Mouse (Mus musculus): ENCODE measurements around the gene Parvb.
"Not testable (repeated sequence)": the region's sequence is repeated elsewhere in the genome, so short reads cannot be mapped to it uniquely, and the experiment has no call there.

The Parvb gene

GRCm38 (mm10) chr15:84258602-84259355 lies 26.9 kb downstream of the Parvb start:
- DNase-seq (ENCODE audit: low spot score): peak; percentile 59

- DNase-seq (ENCODE audit: low spot score): peak; percentile 51
Measured at GRCm38 (mm10) chr15:84260123-84260822, 28.4 kb downstream of the Parvb start.

- no peak for DNase-seq (ENCODE audit: low spot score)
Measured at GRCm38 (mm10) chr15:84262630-84263029, 30.8 kb downstream of the Parvb start.

- DNase-seq (ENCODE audit: low spot score): no peak
Measured at GRCm38 (mm10) chr15:84263573-84263972, 31.7 kb downstream of the Parvb start.

- no peak for DNase-seq (ENCODE audit: low spot score)
Measured at GRCm38 (mm10) chr15:84265141-84265540, 33.3 kb downstream of the Parvb start.

DNA sequence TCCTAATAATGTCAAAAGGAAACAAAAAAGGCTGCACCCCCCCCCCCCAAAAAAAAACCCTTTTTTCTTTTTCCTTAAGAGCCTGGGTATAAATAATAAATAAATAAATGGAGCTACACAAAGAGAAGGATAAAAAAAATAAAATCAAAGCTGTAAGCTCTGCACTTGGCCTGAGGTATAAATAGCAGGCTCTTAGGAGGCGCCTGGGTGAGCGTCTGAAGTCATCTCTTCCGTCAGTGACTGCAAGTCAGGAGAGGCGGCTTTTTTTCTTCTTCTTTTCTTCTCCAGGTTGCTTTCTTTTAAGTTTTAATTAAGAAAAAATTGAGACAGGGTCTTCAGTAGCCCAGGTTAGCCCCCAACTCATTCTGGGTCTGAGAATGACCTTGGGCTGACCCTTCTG lies 34.4 kb downstream of the Parvb start:
- no peak for DNase-seq (ENCODE audit: low spot score)

DNA sequence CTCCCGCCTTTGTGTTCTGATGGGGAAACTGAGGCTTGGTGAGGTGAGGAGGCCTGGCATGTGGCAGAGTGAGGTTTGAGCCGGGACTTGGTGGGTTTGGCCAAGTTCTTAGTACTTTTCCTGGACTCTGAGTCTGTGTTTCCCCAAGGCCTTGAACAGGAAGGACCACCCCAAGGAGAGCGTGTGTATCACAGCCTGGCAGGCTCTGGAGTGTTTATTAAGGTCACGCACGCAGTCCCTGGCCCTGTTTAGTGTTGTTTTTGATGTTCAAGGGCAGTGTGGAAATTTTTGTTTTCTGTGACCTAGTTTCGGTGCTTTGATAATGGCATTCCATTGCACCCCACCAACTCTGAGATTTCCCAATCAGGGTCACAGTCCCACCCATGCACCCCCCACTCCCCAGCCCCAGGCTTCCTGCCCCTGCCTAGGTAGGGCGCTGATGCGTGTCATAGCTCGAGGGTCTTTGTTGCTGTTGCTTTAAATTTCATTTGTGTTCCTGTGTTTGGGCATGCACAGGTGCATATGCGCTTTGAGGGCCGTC lies 35.9 kb downstream of the Parvb start:
- no peak for DNase-seq (ENCODE audit: low spot score)

GRCm38 (mm10) chr15:84269107-84269633 lies 37.3 kb downstream of the Parvb start:
- no peak for DNase-seq (ENCODE audit: low spot score)

DNA sequence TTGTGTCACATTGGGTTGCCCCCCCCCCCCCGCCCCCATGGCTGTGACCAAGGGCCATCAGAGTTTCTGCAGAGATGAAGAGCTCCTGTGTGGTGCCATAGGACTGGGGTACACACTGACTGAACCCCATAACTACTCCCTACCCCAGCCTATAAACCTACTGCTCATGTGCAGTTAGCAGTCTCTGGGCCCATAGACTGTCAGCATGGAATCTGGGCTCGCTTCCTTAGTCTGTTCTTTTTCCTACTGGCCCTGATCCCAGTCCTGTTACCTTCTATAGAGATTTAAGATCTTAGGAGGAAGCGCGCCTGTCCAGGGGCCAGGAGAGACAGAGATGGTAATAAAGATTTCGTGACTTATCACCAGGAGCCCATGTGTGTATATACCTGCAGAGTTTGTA lies 38.2 kb downstream of the Parvb start:
- no peak for DNase-seq (ENCODE audit: low spot score)

DNA sequence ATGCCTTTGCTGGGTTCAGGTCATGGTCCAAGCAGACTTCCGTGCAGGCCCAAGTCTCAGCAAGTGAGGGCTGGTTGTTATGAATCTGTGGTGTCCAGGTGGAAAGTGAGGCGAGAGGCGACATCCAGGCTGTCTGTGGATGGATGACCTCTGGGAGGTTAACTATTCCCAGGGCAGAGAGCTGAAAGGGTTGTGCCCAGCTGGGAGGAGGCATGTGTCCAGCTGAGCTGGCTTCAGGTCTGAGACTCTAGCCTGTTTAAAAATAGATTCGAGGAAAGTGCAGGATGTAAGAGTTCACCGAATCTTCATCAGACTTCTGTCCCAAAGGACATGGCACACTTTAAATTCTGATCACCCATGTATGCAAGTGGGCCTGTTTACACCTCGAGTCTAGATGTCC lies 38.6 kb downstream of the Parvb start:
- DNase-seq (ENCODE audit: low spot score): no peak

- no peak for DNase-seq (ENCODE audit: low spot score)
Measured at GRCm38 (mm10) chr15:84276066-84276465, 44.2 kb downstream of the Parvb start.

DNA sequence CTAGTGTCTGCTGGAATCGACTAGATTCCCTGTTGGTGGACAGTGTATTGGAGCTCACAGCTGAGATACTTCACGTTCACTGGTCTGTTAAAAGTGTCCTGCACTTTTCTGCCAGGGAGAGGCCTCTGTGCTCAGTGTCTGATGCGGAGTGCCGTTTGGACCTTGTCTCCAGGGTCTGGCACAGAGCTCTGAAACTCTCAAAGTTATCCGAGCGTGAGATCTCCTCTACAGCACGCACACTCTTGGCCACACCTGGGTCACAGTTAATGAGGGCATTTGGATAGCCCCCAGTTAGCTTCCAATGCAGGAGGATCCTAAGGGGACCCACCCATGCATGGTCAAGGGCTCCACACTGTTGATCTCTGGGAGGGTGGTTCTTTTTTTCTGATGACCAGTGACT lies 46.2 kb downstream of the Parvb start:
- DNase-seq (ENCODE audit: low spot score): no peak

DNA sequence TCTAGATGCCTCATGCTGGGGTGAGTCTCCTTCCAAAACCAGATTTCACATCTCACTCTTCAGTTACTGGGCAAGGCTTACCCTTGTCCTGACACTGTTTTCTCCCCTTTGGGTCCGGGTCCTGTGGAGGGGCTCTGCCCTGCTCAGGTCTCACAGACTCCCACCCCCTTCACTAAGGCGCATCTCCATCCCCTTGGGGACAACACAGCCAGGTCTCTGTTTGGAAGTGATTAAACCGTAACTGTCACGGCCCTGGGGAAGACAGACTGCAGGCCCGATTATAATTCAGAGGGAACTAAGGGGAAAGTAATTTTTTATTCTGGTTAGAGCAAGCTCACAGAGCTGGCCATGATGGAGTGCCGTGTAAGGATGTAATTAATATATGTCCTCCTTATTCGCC lies 46.8 kb downstream of the Parvb start:
- no peak for DNase-seq (ENCODE audit: low spot score)

DNA sequence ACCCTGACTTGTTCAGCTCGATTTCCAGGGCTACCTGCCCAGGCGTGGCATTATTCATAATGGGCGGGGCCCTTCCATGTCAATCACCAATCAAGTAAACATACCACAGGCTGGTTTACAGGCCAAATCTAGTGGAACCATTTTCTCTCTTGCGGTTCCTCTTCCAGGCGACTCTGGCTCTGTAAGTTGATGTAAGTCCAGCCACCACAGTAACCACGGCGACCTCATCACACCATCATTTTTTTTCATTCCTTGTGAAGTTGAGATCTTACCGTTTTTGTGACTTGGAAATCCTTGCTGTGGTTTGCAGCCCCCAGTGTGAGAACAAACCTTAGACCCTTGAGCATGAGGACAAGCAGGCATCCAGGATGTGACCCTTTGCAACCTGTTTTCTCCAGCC lies 48.5 kb downstream of the Parvb start:
- DNase-seq (ENCODE audit: low spot score): no peak

- no peak for DNase-seq (ENCODE audit: low spot score)
Measured at GRCm38 (mm10) chr15:84280712-84281347, 49.0 kb downstream of the Parvb start.

GRCm38 (mm10) chr15:84282206-84283085 lies 50.6 kb downstream of the Parvb start:
- DNase-seq (ENCODE audit: low spot score): no peak

DNA sequence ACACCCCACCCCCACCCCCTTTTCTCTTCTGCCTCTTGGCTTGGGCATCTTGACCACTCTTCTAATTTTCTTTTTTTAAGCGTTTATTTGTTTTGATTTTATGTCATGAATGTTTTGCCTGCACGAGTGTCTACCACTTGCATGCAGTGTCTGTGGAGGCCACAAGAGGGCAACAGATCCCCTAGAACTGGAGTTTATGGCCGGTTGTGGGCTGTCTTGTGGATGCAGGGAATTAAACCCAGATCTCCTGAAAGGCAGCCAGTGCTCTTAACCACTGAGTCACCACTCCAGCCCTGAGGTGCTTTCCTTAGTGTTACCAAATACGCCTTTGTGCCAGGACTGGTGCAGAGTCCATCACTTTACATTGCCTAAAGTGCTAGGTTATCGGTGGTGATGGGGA lies 52.2 kb downstream of the Parvb start:
- DNase-seq (ENCODE audit: low spot score): peak; percentile 34

GRCm38 (mm10) chr15:84285453-84285852 lies 53.6 kb downstream of the Parvb start:
- DNase-seq (ENCODE audit: low spot score): no peak

DNA sequence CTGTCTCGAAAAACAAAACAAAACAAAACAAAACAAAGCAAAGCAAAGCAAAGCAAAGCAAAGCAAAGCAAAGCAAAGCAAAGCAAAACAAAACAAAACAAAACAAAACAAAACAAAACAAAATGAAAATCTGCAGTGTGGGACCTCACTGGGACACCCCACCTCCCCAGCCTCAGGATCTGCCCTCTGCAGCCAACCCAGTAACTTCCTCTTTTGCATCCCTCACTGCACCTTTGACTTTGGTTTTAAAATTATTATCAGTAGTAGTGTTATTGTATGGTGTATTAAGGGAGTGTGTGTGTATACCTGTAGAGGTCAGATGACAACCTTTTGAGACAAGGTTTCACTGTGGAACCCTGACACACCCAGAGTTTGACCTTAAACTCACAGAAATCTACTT lies 57.1 kb downstream of the Parvb start:
- not testable (repeated sequence) for DNase-seq (ENCODE audit: low spot score)

GRCm38 (mm10) chr15:84291097-84291496 lies 59.3 kb downstream of the Parvb start:
- DNase-seq (ENCODE audit: low spot score): no peak

GRCm38 (mm10) chr15:84293590-84293989 lies 61.7 kb downstream of the Parvb start:
- no peak for DNase-seq (ENCODE audit: low spot score)

GRCm38 (mm10) chr15:84294391-84294790 lies 62.5 kb downstream of the Parvb start:
- DNase-seq (ENCODE audit: low spot score): no peak

All from c-Kit-positive CD71-positive TER-119-positive erythroid progenitor cells, embryonic 14.5 days (primary cell).